Mouse (Mus musculus) midbrain, postnatal 0 days (tissue): ENCODE measurements at regions not wholly inside any gene's neighbourhood (a gene's known extent, or its start where the extent isn't known, plus 50 kb on each side); places are given as distances from the start of the nearest gene placed in this dataset.

Source experiments
- ATAC-seq: fragments of 200-750 bp; cut with Nextera tagmentation; 2 replicates; pipeline ENCODE4 v1.8.0; 2017; ENCODE audit warnings: moderate number of reproducible peaks, mild to moderate bottlenecking, moderate TSS enrichment, moderate library complexity; ENCODE audit not compliant: low FRiP score
- DNase-seq: peaks from one replicate; pipeline ENCODE4 v3.0.0-alpha.2; 2015; ENCODE audit warnings: low spot score
- H3K27ac ChIP-seq: fragments of 300-500 bp; sonication (generic); 2 replicates; pipeline ENCODE4 v1.5.1; 2014; ENCODE audit warnings: low read depth, mild to moderate bottlenecking, low read length, mixed read lengths
- H3K27me3 ChIP-seq: fragments of 300-500 bp; sonication (generic); 2 replicates; pipeline ENCODE4 v1.6.1; 2014; ENCODE audit warnings: low read length, control low read depth, mixed read lengths; ENCODE audit not compliant: insufficient read depth
- H3K36me3 ChIP-seq: fragments of 300-500 bp; sonication (generic); 2 replicates; pipeline ENCODE4 v1.6.1; 2014; ENCODE audit warnings: low read length, control low read depth, mixed read lengths; ENCODE audit not compliant: insufficient read depth
- H3K4me1 ChIP-seq: fragments of 300-500 bp; sonication (generic); 2 replicates; pipeline ENCODE4 v1.6.1; 2014; ENCODE audit warnings: mild to moderate bottlenecking, control low read depth, antibody characterized with exemption, low read length, mixed read lengths; ENCODE audit not compliant: insufficient read depth
- H3K4me2 ChIP-seq: fragments of 300-500 bp; sonication (generic); 2 replicates; pipeline ENCODE4 v1.6.1; 2014; ENCODE audit warnings: low read depth, mild to moderate bottlenecking, low read length, mixed read lengths; ENCODE audit not compliant: poor library complexity, severe bottlenecking
- H3K4me3 ChIP-seq: fragments of 300-500 bp; sonication (generic); 2 replicates; pipeline ENCODE4 v1.5.1; 2014; ENCODE audit warnings: low read depth, mild to moderate bottlenecking, low read length, moderate library complexity
- H3K9ac ChIP-seq: fragments of 300-500 bp; sonication (generic); replicated peaks from 2 replicates; pipeline ENCODE4 v1.6.1; 2014; ENCODE audit warnings: mild to moderate bottlenecking, low read length, moderate library complexity, mixed read lengths; ENCODE audit not compliant: poor library complexity, severe bottlenecking
- H3K9me3 ChIP-seq: fragments of 300-500 bp; sonication (generic); 2 replicates; pipeline ENCODE4 v1.6.1; 2016; ENCODE audit warnings: low read length, control low read depth
- CTCF ChIP-seq: IDR thresholded peaks from 2 replicates; pipeline ENCODE4 v1.5.1; 2016; ENCODE audit warnings: antibody characterized with exemption, mild to moderate bottlenecking
- WGBS: fragments of 180-500 bp; shearing (Covaris S2); extraction: QIAGEN DNeasy Blood & Tissue Kit; methylation state at CpG from one replicate; pipeline ENCODE4 v1.1.7; 2014; 5-methylcytosine and 5-hydroxymethylcytosine counted together

- no peak overlapping the region for H3K9ac ChIP-seq
- H3K4me1 ChIP-seq: no peaks in the 10 kb centered on the region
- H3K4me2 ChIP-seq: no peak overlapping the region
- no peaks in the 10 kb centered on the region for H3K9me3 ChIP-seq
- DNase-seq: no peak
- no peak overlapping the region for H3K4me3 ChIP-seq
- 88% methylated on average over 4 of the region's 4 CpGs for WGBS
- no peak overlapping the region for H3K27ac ChIP-seq
- no peaks in the 10 kb centered on the region for H3K27me3 ChIP-seq
- no peaks in the 10 kb centered on the region for H3K36me3 ChIP-seq
- ATAC-seq: no peak
- TF ChIP-seq CTCF: no peak
These were observed 61.8 kb upstream of the Insig1 start for GRCm38 (mm10) chr5:28009386-28009785.

DNA sequence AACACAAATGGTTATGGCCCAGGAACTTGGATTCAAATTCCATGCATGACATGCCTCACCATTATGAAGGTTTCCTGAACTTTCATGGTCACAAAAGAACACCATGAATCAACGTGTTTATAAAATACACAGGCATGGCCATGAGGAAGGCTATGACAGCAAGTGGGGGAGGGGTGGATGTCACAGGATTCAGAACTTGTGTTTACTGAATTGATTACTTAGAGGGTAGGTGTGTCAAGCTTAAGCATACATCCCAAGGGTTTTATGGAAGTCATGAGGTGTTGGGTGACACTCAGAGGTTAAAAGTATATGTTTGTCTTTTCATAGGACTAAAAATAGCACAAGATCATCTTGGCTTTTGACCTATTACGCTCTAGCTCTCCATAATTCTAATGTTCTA, 61.3 kb upstream of the Insig1 start:
- Histone ChIP-seq H3K4me1 (no peaks in the 10 kb centered on the region), H3K4me3 (no peak overlapping the region), H3K36me3 (no peaks in the 10 kb centered on the region), H3K27ac (no peak overlapping the region), H3K4me2 (no peak overlapping the region), H3K9me3 (no peaks in the 10 kb centered on the region), H3K9ac (no peak overlapping the region), H3K27me3 (no peaks in the 10 kb centered on the region)
- DNase-seq (no peak), ATAC-seq (no peak)
- 87% methylated on average over 2 of the region's 2 CpGs for WGBS
- no peak for TF ChIP-seq CTCF

DNA sequence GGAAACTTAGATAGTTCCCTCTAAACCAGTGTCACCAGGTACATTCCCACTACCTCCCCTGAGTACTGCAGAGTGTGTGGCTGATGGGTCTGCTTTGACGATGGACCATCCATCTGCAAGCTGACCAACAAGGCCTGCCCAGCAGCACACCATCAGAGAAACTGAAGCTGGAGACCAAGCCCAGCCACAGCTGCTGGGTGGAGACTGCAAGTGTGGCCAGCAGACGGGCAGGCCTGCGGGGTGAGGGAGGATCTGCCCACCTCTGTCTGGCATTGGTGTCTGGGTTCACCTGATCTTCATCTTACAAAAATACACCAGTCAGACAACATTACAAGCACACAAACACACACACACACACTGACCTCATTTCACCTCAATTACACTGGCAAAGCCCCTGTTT, 60.6 kb upstream of the Insig1 start:
- H3K9ac ChIP-seq: no peak overlapping the region

DNA sequence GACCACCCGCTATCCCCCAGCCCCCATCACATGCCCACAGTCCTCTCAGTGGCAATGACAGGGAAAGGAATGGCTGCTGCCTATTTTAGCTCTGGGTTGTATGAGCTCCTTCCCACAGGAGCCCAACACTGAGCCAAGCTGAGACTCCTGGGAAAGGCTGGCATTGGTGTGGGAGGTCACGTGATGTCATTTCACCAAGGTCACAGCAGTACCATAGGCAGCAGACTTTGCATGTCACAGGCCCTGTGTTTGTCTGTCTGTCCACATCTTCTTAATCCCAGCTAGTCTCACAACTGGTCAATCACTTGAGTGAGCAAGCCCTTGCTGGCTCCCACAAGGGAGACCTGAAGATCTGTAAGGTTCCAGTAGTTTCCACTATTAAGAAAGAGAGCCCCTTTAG, 58.7 kb upstream of the Insig1 start:
- no peaks in the 10 kb centered on the region for H3K36me3 ChIP-seq
- no peak for TF ChIP-seq CTCF
- H3K27ac ChIP-seq: no peak overlapping the region
- H3K4me2 ChIP-seq: no peak overlapping the region
- H3K27me3 ChIP-seq: no peaks in the 10 kb centered on the region
- H3K4me1 ChIP-seq: no peaks in the 10 kb centered on the region
- DNase-seq: no peak
- H3K9me3 ChIP-seq: no peaks in the 10 kb centered on the region
- WGBS: 97% methylated on average over 2 of the region's 2 CpGs
- no peak overlapping the region for H3K4me3 ChIP-seq
- H3K9ac ChIP-seq: no peak overlapping the region
- ATAC-seq: no peak

More for the DNA sequence above, 60.6 kb upstream of the Insig1 start:
- Histone ChIP-seq H3K27ac (no peak overlapping the region), H3K4me1 (no peaks in the 10 kb centered on the region), H3K9me3 (no peaks in the 10 kb centered on the region), H3K4me2 (no peak overlapping the region), H3K4me3 (no peak overlapping the region), H3K36me3 (no peaks in the 10 kb centered on the region), H3K27me3 (no peaks in the 10 kb centered on the region)
- TF ChIP-seq CTCF: no peak
- 91% methylated on average over 3 of the region's 3 CpGs for WGBS
- ATAC-seq (no peak), DNase-seq (no peak)

DNA sequence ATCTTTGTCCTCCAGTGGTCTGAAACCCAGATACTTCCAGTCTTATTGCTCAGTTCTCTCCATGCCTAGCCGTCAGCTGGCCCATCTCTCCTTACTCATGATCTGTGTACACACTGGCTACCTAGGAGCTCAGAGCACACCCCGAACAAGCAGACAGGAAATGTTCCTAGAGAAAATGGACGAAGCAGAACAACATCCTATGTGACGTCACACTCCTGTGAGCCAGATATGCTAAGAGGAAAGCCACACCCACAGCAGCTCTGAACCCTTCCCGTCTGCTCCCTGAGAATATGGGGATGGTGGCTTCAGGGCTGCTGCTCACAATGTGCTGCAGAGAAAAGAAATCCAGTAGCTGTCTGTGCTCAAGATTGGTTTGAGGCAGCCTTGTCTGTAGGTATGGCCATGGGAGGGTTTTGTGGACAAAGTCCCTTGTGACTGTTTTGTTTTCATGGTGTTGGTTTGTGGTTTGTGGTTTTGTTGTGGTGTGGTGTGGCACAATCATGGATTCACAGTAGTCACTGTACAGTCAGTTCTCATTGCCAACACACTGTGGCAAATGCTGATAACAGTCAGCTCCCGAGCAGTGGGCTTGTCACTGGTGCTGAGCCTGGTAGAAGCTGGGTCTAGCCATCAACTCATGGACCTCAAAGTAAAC, 57.4 kb upstream of the Insig1 start:
- H3K9me3 ChIP-seq: no peaks in the 10 kb centered on the region
- 75% methylated on average over 6 of the region's 6 CpGs for WGBS
- no peaks in the 10 kb centered on the region for H3K27me3 ChIP-seq
- no peaks in the 10 kb centered on the region for H3K36me3 ChIP-seq
- DNase-seq (no peak), ATAC-seq (no peak)
- no peak overlapping the region for H3K4me2 ChIP-seq
- H3K4me1 ChIP-seq: no peaks in the 10 kb centered on the region
- no peak overlapping the region for H3K9ac ChIP-seq
- no peak overlapping the region for H3K27ac ChIP-seq
- no peak overlapping the region for H3K4me3 ChIP-seq
- TF ChIP-seq CTCF: no peak

DNA sequence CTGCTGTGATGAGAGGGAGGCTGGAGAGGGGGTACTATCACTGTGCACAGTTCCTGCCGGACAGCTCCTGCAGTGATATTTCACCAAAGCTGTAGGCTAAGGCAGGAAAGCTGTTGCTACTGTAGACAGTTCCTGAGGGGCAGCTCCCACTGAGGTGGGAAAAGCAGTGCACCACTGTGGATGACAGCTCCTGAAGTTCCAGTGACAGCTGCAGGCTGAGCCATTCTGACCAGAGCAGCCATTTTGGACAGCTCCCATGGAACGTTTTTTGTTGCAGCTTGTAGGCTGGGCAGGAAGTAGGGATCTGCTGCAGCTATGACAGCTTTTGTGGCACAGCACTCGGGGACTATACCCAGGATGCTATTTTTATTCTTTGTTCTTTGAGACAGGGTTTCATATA, 51.3 kb upstream of the Insig1 start:
- DNase-seq: no peak
- Histone ChIP-seq H3K27ac (no peak overlapping the region), H3K36me3 (no peaks in the 10 kb centered on the region), H3K9ac (no peak overlapping the region), H3K4me3 (no peak overlapping the region), H3K9me3 (no peaks in the 10 kb centered on the region), H3K27me3 (no peaks in the 10 kb centered on the region), H3K4me2 (no peak overlapping the region), H3K4me1 (no peaks in the 10 kb centered on the region)
- WGBS: 79% methylated on average over 3 of the region's 3 CpGs
- no peak for ATAC-seq
- TF ChIP-seq CTCF: no peak
